Mouse (Mus musculus): Measurements from ENCODE around the gene Mtmr12. TPM values are rescaled to one million over a fixed set of nuclear protein-coding genes. Genes with fewer than 3 reads are reported as not detected.
A peak's percentile ranks its signal among the peaks of the same experiment; 100 is the strongest.

The Mtmr12 gene
- polyA plus RNA-seq, 1 experiment from 2014 or later = 15.4 TPM

GRCm38 (mm10) chr15:12221131-12221530 lies 16.3 kb downstream of the Mtmr12 start:
- H3K27me3 ChIP-seq (ENCODE audit: control insufficient read depth, insufficient read depth, low read length) = no peaks in the 10 kb centered on the region
- ATAC-seq (ENCODE audit: insufficient number of reproducible peaks, insufficient read depth, low FRiP score, low read depth) = no peak
- H3K9me3 ChIP-seq (ENCODE audit: control insufficient read depth, low read length) = no peaks in the 10 kb centered on the region
- H3K4me3 ChIP-seq (ENCODE audit: control insufficient read depth in 1 of 2, insufficient read depth in 1 of 2, low read depth in 1 of 2, low read length in 2 of 2) = no peak overlapping the region
- H3K9ac ChIP-seq (ENCODE audit: low read length) = no peak overlapping the region
- 0 out of 4 replicates have a peak overlapping the region, but pooled peaks of 1 of the 2 experiments have one; percentile 14 for H3K27ac ChIP-seq (replicated peaks in 1 of 2; ENCODE audit: control insufficient read depth in 1 of 2, insufficient read depth in 1 of 2, low read depth in 2 of 2, low read length in 2 of 2)
- no peaks in the 10 kb centered on the region for H3K36me3 ChIP-seq (ENCODE audit: control insufficient read depth, insufficient read depth, low read length)
- 87% methylated on average over 13 of the region's 13 CpGs for WGBS
- H3K4me2 ChIP-seq (ENCODE audit: low read length) = no peak overlapping the region
- peaks cover 20 to 52% of the 10 kb centered on the region in 2 experiments for H3K4me1 ChIP-seq (ENCODE audit: control insufficient read depth in 2 of 2, insufficient read depth in 2 of 2, low read length in 2 of 2)

DNA sequence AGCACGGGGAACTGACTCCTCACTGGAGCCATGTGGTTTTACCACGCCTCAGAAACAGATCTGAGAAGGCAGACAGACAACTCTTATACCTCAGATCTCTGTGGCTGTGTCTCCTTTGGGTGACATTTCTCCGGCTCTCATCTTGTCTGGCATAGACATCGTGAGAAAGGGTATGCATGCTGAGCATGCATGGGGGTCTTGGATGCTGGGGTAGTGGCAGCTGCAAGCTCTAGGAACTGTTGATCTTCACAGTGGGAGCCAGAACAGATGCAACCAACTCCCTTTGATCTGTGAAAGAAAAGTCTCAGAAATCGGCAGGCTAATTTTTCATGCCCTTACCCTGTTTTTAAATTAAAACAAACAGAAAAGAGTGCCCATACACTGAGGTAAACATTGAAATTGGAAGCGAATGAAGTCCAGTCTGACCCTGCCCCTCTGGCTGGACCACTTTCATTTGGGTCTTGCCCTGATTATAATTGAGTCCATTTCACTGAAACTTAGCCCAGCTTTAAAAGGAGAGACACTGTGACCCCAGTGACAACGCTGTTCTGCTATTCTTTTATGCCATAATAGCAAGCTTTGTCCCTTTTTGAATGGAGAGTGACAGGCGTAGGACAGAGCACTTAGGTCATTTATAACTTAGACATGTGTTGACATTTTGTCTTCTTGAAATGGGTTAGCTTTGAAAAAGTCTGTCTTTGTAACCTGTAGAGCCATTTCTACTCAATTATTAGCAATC lies 17.9 kb downstream of the Mtmr12 start:
- Histone ChIP-seq H3K9me3 (ENCODE audit: control insufficient read depth, low read length) (no peaks in the 10 kb centered on the region), H3K36me3 (ENCODE audit: control insufficient read depth, insufficient read depth, low read length) (no peaks in the 10 kb centered on the region), H3K27me3 (ENCODE audit: control insufficient read depth, insufficient read depth, low read length) (no peaks in the 10 kb centered on the region), H3K4me2 (ENCODE audit: low read length) (no peak overlapping the region), H3K4me3 (ENCODE audit: control insufficient read depth in 1 of 2, insufficient read depth in 1 of 2, low read depth in 1 of 2, low read length in 2 of 2) (no peak overlapping the region), H3K4me1 (ENCODE audit: control insufficient read depth in 2 of 2, insufficient read depth in 2 of 2, low read length in 2 of 2) (peaks cover 13 to 47% of the 10 kb centered on the region in 2 experiments), H3K27ac (replicated peaks in 1 of 2; ENCODE audit: control insufficient read depth in 1 of 2, insufficient read depth in 1 of 2, low read depth in 2 of 2, low read length in 2 of 2) (no peak overlapping the region), H3K9ac (ENCODE audit: low read length) (no peak overlapping the region)
- WGBS = 56% methylated on average over 8 of the region's 8 CpGs
- ATAC-seq (ENCODE audit: insufficient number of reproducible peaks, insufficient read depth, low FRiP score, low read depth) = no peak

DNA sequence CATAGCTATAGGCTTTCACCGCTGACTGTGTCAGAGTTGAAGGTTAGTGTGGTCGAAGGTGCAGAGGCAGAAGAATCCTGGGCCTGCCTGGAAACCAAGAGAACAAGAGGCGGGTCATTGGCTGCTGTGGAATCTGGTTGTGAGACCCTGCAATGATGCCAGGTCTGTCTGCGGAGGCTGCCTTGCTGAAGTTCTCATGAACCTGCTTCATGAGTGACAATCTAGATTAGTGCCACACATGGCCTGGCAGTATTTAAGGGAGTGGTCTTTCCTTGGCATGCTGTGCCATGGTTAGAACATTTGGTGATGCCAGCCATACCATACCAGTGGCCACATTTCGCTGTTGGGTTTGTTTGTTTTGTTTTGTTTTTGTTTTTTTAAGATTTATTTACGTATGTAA lies 18.6 kb downstream of the Mtmr12 start:
- ATAC-seq (ENCODE audit: insufficient number of reproducible peaks, insufficient read depth, low FRiP score, low read depth) = no peak
- H3K9ac ChIP-seq (ENCODE audit: low read length) = no peak overlapping the region
- no peak overlapping the region for H3K27ac ChIP-seq (replicated peaks in 1 of 2; ENCODE audit: control insufficient read depth in 1 of 2, insufficient read depth in 1 of 2, low read depth in 2 of 2, low read length in 2 of 2)
- no peaks in the 10 kb centered on the region for H3K27me3 ChIP-seq (ENCODE audit: control insufficient read depth, insufficient read depth, low read length)
- H3K4me3 ChIP-seq (ENCODE audit: control insufficient read depth in 1 of 2, insufficient read depth in 1 of 2, low read depth in 1 of 2, low read length in 2 of 2) = no peak overlapping the region
- H3K36me3 ChIP-seq (ENCODE audit: control insufficient read depth, insufficient read depth, low read length) = no peaks in the 10 kb centered on the region
- H3K4me1 ChIP-seq (ENCODE audit: control insufficient read depth in 2 of 2, insufficient read depth in 2 of 2, low read length in 2 of 2) = peaks cover 14 to 49% of the 10 kb centered on the region in 2 experiments
- WGBS = 74% methylated on average over 6 of the region's 6 CpGs
- no peaks in the 10 kb centered on the region for H3K9me3 ChIP-seq (ENCODE audit: control insufficient read depth, low read length)
- H3K4me2 ChIP-seq (ENCODE audit: low read length) = no peak overlapping the region

- H3K36me3 ChIP-seq (ENCODE audit: control insufficient read depth, insufficient read depth, low read length) = no peaks in the 10 kb centered on the region
- no peak for ATAC-seq (ENCODE audit: insufficient number of reproducible peaks, insufficient read depth, low FRiP score, low read depth)
- no peaks in the 10 kb centered on the region for H3K9me3 ChIP-seq (ENCODE audit: control insufficient read depth, low read length)
- H3K27ac ChIP-seq (replicated peaks in 1 of 2; ENCODE audit: control insufficient read depth in 1 of 2, insufficient read depth in 1 of 2, low read depth in 2 of 2, low read length in 2 of 2) = no peak overlapping the region
- WGBS = 95% methylated on average over 2 of the region's 2 CpGs
- H3K4me1 ChIP-seq (ENCODE audit: control insufficient read depth in 2 of 2, insufficient read depth in 2 of 2, low read length in 2 of 2) = peaks cover 18 to 50% of the 10 kb centered on the region in 2 experiments
- H3K27me3 ChIP-seq (ENCODE audit: control insufficient read depth, insufficient read depth, low read length) = no peaks in the 10 kb centered on the region
- no peak overlapping the region for H3K9ac ChIP-seq (ENCODE audit: low read length)
- H3K4me3 ChIP-seq (ENCODE audit: control insufficient read depth in 1 of 2, insufficient read depth in 1 of 2, low read depth in 1 of 2, low read length in 2 of 2) = no peak overlapping the region
- H3K4me2 ChIP-seq (ENCODE audit: low read length) = no peak overlapping the region
Observed at GRCm38 (mm10) chr15:12224239-12224638, 19.4 kb downstream of the Mtmr12 start.

- Histone ChIP-seq H3K4me1 (ENCODE audit: control insufficient read depth in 2 of 2, insufficient read depth in 2 of 2, low read length in 2 of 2) (peaks cover 21 to 49% of the 10 kb centered on the region in 2 experiments), H3K9me3 (ENCODE audit: control insufficient read depth, low read length) (no peaks in the 10 kb centered on the region), H3K9ac (ENCODE audit: low read length) (no peak overlapping the region), H3K27ac (replicated peaks in 1 of 2; ENCODE audit: control insufficient read depth in 1 of 2, insufficient read depth in 1 of 2, low read depth in 2 of 2, low read length in 2 of 2) (peak overlapping the region; percentile 8 to 33; a peak in 1 of 4 replicates), H3K4me3 (ENCODE audit: control insufficient read depth in 1 of 2, insufficient read depth in 1 of 2, low read depth in 1 of 2, low read length in 2 of 2) (no peak overlapping the region), H3K36me3 (ENCODE audit: control insufficient read depth, insufficient read depth, low read length) (no peaks in the 10 kb centered on the region), H3K4me2 (ENCODE audit: low read length) (no peak overlapping the region), H3K27me3 (ENCODE audit: control insufficient read depth, insufficient read depth, low read length) (no peaks in the 10 kb centered on the region)
- peak; percentile 36; the same call in 1 of the 2 replicates for ATAC-seq (ENCODE audit: insufficient number of reproducible peaks, insufficient read depth, low FRiP score, low read depth)
- WGBS = 51% methylated on average over 4 of the region's 4 CpGs
Observed at GRCm38 (mm10) chr15:12225062-12225461, 20.2 kb downstream of the Mtmr12 start.

- no peak overlapping the region for H3K9ac ChIP-seq (ENCODE audit: low read length)
Observed at GRCm38 (mm10) chr15:12226908-12227307, 22.1 kb downstream of the Mtmr12 start.

GRCm38 (mm10) chr15:12227355-12227754 lies 22.5 kb downstream of the Mtmr12 start:
- Histone ChIP-seq H3K27ac (replicated peaks in 1 of 2; ENCODE audit: control insufficient read depth in 1 of 2, insufficient read depth in 1 of 2, low read depth in 2 of 2, low read length in 2 of 2) (0 out of 4 replicates have a peak overlapping the region, but pooled peaks of 1 of the 2 experiments have one; percentile 56), H3K4me1 (ENCODE audit: control insufficient read depth in 2 of 2, insufficient read depth in 2 of 2, low read length in 2 of 2) (peaks cover 32 to 56% of the 10 kb centered on the region in 2 experiments), H3K4me2 (ENCODE audit: low read length) (no peak overlapping the region), H3K36me3 (ENCODE audit: control insufficient read depth, insufficient read depth, low read length) (0 out of 2 replicates have a peak, but pooled peaks cover 4% of the 10 kb centered on the region), H3K9ac (ENCODE audit: low read length) (no peak overlapping the region), H3K4me3 (ENCODE audit: control insufficient read depth in 1 of 2, insufficient read depth in 1 of 2, low read depth in 1 of 2, low read length in 2 of 2) (no peak overlapping the region), H3K9me3 (ENCODE audit: control insufficient read depth, low read length) (no peaks in the 10 kb centered on the region), H3K27me3 (ENCODE audit: control insufficient read depth, insufficient read depth, low read length) (no peaks in the 10 kb centered on the region)
- WGBS = 69% methylated on average over 4 of the region's 4 CpGs
- no peak for ATAC-seq (ENCODE audit: insufficient number of reproducible peaks, insufficient read depth, low FRiP score, low read depth)

More at GRCm38 (mm10) chr15:12226908-12227307, 22.1 kb downstream of the Mtmr12 start:
- no peaks in the 10 kb centered on the region for H3K27me3 ChIP-seq (ENCODE audit: control insufficient read depth, insufficient read depth, low read length)
- H3K4me3 ChIP-seq (ENCODE audit: control insufficient read depth in 1 of 2, insufficient read depth in 1 of 2, low read depth in 1 of 2, low read length in 2 of 2) = no peak overlapping the region
- peaks cover 27 to 56% of the 10 kb centered on the region in 2 experiments for H3K4me1 ChIP-seq (ENCODE audit: control insufficient read depth in 2 of 2, insufficient read depth in 2 of 2, low read length in 2 of 2)
- 91% methylated on average over 15 of the region's 15 CpGs for WGBS
- H3K9me3 ChIP-seq (ENCODE audit: control insufficient read depth, low read length) = no peaks in the 10 kb centered on the region
- ATAC-seq (ENCODE audit: insufficient number of reproducible peaks, insufficient read depth, low FRiP score, low read depth) = no peak
- H3K36me3 ChIP-seq (ENCODE audit: control insufficient read depth, insufficient read depth, low read length) = no peaks in the 10 kb centered on the region
- H3K27ac ChIP-seq (replicated peaks in 1 of 2; ENCODE audit: control insufficient read depth in 1 of 2, insufficient read depth in 1 of 2, low read depth in 2 of 2, low read length in 2 of 2) = no peak overlapping the region
- no peak overlapping the region for H3K4me2 ChIP-seq (ENCODE audit: low read length)

All from heart, embryonic 14.5 days (tissue).